Mouse (Mus musculus): Measurements from ENCODE around the gene Gtf3c5.

GRCm38 (mm10) chr2:28633136-28633535, 49.6 kb upstream of the Gtf3c5 start:
- TF ChIP-seq POLR2A (IDR thresholded peaks at IDR 0.05; ENCODE audit: insufficient read depth, low read length) = no peak
- no peak for TF ChIP-seq EP300 (IDR thresholded peaks at IDR 0.05; ENCODE audit: insufficient read depth, low read depth, low read length)
- no peak for TF ChIP-seq CTCF (IDR thresholded peaks at IDR 0.05; ENCODE audit: low read depth, low read length)

Data from ES-Bruce4 (cell line).